Mouse (Mus musculus): ENCODE results near the gene Mcrip2.

- no peak for TF ChIP-seq POLR2A (IDR thresholded peaks at IDR 0.05; ENCODE audit: low read depth, low read length)
- no peak for TF ChIP-seq CTCF (IDR thresholded peaks at IDR 0.05; ENCODE audit: extremely low read depth, insufficient read depth, insufficient read length, insufficient replicate concordance)
Measured at GRCm38 (mm10) chr17:25878611-25879180, 10.1 kb upstream of the Mcrip2 start.

Measured in spleen, adult 2 months (tissue).